Mouse (Mus musculus) mouse trophoblast stem cell (cell line): ENCODE results near the gene Yars.
"Not testable (repeated sequence)": the region's sequence is repeated elsewhere in the genome, so short reads cannot be mapped to it uniquely, and the experiment has no call there.

ENCODE experiments used
- in situ Hi-C, 2 experiments: fragments of 300-500 bp; cut with MseI, MboI; formaldehyde crosslinking; loops; 2 replicates in 1 of 2; 3 replicates in 1 of 2; pipeline ENCODE4 v1.15.1; 2025

The Yars gene

DNA sequence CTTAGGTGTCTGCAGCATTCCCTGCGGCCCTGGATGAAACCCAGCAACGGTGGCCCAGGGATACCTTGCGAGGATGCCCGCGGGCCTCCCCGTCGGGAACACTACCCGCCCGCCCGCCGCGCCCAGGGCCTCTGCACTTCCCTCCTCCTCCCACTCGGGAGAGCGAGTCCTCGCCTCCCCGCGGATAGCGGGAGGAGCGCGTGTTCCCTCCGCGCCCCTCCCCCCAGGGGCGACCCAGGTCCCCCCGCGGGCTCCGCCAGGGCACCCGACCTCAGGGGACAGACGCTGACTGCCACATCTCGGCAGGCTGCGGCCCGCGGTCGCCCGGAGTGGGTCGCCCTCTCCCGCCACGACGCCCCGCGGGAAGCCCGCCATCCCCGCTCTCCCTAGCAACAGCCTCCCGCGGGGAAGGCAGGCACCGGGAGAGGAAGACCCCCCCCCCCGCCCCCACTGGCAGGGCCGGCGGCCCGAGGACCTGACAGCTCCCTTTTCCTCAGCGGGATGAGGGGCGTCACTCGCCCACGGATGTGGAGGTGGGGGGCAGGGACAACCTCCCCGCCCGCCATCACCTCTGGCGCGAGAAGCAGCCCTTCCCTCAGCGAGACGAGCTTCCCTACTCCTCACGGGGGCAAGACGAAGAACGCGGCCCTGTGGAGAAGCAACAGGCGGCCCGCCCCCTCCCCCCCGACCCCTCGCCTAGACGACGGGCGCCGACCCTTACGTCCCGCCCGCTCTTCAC, 588 bp upstream of the Yars start:
- in situ Hi-C loops, result no loop called here

DNA sequence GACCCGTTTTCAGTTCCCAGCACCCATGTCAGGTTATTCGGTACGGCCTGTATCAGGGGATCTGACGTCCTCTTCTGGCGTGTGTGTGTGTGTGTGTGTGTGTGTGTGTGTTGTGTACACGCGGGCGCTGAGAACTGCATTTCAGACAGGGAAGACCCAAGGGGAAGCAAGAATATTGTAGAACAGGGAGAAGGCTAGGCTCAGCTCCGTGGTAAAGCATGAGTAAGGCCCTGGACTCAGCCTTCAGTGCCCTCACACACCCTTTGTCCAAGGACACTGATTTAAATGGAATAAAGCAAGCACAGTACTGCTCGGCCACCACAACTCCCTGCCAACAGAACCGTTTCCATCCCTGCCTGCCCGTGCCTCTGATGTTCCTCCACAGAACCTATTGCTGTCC, 978 bp downstream of the Yars start:
- in situ Hi-C loops, result no loop called here

DNA sequence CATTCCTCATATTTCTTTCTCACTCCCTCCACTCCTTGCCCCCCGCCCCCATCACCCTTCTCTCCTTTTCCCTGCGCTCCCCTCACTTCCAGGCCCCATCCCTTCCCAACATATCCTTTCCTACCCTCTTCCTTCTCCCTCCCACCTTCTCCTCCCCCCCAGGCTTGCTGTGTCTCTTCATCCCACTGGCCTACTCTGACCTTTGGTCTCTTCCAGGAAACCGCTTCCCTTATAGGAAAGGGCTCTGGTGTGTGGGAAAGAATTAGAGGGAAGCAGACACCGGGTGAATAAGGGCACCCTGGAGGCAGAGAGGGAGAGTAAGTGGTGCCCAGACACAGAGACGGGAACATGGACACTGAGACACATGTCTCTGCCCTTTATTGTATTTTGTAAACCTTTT, 2.1 kb downstream of the Yars start:
- in situ Hi-C loops, result no loop called here

DNA sequence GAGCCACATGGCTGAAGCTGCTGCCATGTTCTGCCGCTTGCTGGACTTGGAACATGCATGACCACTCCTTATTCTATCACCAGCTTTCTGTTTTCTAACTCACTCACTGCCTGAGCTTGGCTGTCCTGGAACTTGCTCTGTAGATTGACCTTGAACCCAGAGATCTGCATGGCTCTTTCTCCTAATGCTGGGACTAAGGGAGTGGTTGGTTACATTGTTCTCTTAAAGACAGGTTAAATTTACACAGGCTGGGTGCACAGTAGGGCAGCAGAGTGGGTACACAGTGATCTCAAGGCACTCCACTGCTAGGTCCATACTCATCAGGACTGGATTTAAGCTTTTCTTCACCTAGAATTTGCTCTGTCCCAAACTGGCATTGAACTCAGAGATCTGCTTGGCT, 4.7 kb downstream of the Yars start:
- in situ Hi-C loops, result no loop called here

DNA sequence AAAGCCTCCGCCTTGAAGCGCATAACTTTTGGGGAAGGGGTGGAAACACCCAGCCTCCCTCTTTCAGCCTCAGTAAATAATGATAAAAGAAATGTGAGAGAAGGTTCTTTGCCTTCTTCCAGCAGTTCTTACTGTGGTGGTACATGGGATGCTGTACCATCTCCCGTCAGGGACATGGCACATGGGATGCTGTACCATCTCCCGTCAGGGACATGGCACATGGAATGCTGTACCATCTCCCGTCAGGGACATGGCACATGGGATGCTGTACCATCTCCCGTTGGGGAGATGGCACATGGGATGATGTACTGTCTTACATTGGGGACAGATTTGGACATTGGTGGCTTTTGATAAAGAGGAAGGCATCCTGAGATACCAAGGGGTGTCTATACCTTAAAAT, 8.0 kb downstream of the Yars start:
- in situ Hi-C loops, result no loop called here

DNA sequence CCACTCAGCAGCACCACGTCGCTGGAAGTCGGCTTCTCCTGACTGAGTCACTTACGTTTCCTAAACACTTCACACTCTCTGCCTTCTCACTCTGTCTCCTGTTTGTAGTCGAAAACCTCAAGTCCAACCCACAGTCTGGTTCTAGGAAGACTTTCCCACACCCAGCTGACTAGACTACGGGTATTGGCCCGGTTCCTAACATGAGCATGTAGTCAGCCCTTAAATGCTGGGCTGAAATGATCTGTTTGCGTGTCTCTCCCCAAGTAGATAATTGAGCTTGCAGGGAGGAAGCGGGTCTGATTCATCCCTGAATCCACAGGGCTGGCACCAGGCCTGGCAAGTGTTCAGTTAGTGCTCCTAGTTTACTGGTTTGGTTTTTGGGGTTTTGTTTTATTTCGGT, 15.1 kb downstream of the Yars start:
- in situ Hi-C loops, result no loop called here

DNA sequence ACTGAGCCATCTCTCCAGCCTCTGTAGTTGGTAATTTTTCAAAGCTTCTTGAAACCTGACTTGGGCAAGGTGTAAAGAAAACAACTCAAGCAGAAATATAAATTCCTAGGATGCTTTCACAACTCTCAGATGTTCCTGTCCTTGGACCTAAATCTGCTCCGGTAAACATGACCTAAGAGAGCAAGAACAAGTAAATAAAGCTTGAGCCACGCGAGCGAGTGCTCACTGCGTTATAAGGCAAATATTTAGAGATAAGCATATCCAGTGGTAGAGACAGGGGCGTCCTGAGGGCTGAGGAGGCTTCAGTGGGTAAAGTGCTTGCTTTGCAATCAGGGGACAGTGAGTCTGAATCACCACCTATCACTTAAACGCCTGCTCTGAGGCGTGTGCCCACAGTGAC, 17.2 kb downstream of the Yars start:
- in situ Hi-C loops, result no loop called here

DNA sequence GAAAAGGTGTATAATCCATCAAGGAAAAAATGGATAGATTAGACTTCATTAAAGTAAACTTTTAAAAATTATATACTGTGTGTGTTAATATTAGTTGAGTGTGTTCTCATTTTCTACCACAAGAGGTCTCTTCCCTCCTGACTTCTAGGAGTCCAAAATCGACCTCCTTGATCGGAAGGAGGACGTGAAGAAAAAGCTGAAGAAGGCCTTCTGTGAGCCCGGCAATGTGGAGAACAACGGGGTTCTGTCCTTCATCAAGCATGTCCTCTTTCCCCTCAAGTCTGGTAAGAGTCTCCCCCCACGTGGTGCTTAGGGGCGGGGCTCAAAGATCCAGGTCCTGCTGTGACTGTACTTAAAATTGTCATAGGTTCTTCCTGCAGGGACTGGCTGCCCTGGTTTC, 19.9 kb downstream of the Yars start:
- in situ Hi-C loops, result no loop called here

DNA sequence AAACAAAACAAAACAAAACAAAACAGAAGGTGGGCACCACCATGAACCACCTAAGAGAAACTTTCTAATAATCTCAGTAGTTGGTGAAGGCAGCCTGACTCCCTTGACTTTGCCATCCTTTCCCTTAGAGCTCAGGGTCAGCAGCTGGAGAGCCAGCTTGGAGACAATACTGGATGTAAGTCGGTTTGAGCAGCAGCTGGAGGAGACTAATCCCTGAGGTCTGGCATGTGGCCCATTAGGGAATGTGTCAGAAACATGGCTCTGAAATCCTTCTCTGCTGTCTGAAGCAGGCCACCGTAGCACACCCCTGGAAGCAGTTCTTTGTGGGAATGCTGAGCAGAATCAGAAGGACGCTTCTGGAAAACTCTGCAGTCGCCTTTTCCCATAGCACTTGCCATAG, 21.9 kb downstream of the Yars start:
- in situ Hi-C loops, result no loop called here

DNA sequence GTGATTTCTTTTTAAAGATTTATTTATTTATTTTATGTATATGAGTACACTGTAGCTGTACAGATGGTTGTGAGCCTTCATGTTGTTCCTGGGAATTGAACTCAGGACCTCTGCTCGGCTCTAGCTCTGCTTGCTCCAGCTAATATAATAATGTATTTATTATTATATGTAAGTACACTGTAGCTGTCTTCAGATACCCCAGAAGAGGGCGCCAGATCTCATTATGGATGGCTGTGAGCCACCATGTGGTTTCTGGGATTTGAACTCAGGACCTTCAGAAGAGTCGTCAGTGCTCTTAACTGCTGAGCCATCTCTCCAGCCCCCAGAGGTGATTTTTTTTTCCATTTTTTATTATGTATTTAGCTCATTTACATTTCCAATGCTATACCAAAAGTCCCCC, 22.9 kb downstream of the Yars start:
- in situ Hi-C loops, result not testable (repeated sequence)

DNA sequence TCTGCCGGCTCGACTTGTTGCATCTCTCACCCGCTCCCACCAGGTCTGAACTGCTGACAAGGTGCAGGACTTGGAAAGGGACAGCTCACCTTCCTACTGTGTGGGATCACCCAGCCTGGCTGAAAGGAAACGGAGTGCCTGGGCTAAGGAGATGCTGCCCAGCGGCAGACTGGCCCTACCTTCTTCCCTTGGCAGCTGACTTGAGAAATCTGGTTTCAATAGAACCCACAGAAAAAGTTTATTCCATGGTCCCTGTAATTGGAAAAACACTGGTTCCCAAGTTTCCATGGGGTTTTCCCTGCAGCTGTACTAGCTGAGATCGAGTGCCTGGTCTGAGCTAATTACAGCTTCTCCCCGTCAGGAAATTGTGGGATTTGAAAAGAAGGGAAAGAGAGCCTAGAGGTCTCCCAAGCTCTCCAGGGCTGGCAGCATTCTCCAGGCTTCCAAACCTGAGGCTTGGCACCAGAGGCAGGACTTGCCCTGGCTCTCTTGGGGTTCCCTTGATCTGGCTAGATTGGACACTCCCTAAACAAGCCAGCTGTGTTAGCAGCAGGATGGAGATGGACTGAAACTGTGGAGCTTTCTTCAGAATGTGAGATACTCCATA, 29.1 kb downstream of the Yars start:
- in situ Hi-C loops, result loop anchor here (5.0 kb wide), 2 partner anchors 49 to 59 kb away; no protein-coding TSS in a partner anchor

DNA sequence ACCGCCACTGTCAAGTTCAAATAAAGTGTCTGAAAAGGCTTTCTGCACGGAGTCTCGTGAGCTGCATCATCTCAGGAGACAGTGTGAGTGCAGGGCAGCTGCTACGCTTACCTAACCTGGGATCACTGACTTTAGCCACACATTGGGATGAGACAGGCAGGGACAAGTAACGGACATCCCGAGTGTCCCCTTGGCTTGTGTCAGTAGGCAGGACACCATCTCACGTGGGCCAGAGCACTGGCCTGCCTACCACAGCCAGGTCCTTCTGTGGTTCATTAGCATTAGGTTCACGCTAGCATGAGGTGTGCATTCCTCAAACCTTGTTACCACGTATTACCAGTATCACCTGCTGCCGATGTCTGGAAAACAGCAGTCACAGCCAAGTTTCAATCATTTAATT, 29.6 kb downstream of the Yars start:
- in situ Hi-C loops, result loop anchor here (5.0 kb wide), 2 partner anchors 48 to 58 kb away; no protein-coding TSS in a partner anchor

DNA sequence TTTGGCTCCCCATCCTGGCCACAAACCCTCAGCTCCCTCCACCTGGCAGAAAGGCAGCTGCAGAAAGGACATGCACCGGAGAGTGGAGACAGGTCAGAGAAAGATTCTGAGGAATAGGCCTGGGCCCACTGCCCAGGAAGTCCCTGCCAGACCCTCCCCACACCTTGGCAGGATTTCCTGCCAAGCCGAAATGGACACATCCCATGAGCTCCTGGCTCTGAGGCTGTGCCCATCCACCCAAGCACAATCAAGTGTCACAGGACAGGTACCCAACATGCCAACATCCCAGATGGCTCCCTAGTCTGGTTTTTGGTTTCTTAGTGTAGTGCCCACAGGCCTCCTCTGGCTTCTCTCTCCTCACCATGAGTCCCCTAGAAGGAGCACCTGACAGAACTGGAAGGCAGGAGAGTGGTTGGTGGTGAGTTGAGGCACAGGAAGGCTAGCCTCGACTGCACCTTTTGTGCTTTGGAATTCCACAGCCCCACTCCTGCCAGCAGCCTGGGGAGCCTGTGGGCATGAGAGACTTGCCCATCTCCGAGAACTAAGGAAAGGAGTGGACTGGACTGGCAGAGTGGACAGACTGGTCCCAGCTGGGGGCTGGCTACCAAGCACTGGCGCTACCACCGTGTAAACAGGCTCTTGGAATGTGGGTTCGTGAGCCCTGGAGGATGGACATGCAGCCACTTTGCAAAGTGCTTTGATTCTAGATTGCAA, 31.0 kb downstream of the Yars start:
- in situ Hi-C loops, result no loop called here

DNA sequence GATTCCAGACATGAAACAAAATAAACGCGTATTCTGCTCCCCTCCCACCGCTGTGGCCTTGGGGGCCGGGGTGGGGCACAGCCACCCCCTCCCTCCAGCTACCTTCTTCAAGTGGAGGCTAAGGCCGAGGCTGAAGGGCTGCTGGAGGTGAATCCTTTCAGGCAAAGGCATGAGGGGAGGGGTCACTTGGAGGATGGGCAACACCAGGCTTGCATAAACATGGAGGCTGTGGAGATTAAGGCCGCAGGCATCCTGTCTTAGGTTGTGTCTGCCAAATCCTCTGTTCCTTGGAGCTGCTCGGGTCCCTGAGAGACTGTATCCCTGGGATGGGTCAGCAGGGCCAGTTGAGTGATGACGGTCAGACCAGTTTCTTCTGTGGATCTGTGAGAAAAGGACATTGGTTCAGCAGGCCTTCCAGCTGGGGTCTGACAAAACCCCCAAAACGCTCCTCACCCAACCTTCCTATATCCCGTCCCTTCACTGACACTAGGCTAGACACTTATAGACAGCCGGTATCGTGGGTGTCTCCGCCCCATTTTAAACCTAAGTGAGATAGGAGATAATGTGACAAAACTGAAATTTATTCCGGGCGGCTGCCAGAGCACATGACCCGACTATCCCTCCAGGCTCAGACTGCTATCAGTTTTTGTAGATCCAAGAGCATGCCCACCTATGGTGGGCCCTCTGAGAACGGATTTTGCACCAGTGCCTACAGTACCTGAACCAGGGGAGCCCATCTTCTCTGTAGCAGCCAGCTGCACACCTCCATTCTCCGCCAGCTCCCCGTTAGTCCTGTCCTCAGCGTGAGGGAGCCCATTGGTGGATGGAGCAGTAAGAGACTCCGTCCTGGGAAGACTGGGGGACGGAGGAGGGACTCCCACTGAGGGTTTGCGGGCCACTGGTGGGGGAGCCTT, 31.8 kb downstream of the Yars start:
- in situ Hi-C loops, result no loop called here

DNA sequence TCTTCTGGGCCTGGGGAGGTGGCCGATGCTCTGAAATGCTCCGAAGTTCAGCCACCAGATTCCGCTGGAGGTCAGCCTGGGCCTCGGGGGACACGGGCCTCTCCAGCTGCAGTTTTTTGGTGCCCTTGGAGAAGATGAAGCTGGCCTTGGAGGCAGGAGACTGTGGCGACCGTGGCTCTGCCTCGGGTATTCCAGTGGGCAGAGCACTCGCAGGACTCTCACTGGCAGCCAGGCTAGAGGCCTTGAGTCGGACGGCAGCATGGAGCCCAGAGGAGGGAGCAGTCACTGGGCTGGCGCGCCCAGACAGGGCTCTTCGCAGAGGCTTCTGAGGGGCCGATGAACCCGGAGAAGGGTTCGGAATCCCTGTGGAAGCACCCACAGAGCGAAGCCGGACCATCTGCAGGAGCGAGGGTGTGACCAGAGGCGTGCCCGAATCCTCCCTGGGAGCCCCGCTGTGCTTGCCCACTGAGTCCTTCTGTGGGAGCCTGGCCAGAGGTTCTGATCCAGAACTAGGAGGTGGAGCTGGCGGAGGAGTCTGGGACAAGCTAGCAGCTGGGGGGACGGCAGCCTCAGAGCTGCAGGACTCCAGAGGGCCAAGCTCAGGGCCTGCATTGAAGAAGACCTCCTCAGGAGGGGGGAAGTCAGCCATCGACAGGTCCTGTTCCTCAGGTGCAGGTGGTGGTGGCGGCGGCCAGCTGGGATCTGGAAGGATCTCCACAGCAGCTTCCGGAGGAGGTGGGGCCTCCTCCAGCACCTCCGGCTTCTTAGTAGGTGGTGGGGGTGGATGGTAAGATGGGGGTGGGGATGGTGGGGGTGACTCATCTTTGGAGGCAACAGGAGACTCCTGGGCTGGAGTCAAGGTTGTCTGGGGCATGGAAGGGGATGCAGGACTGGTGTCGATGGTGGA, 32.7 kb downstream of the Yars start:
- in situ Hi-C loops, result no loop called here

DNA sequence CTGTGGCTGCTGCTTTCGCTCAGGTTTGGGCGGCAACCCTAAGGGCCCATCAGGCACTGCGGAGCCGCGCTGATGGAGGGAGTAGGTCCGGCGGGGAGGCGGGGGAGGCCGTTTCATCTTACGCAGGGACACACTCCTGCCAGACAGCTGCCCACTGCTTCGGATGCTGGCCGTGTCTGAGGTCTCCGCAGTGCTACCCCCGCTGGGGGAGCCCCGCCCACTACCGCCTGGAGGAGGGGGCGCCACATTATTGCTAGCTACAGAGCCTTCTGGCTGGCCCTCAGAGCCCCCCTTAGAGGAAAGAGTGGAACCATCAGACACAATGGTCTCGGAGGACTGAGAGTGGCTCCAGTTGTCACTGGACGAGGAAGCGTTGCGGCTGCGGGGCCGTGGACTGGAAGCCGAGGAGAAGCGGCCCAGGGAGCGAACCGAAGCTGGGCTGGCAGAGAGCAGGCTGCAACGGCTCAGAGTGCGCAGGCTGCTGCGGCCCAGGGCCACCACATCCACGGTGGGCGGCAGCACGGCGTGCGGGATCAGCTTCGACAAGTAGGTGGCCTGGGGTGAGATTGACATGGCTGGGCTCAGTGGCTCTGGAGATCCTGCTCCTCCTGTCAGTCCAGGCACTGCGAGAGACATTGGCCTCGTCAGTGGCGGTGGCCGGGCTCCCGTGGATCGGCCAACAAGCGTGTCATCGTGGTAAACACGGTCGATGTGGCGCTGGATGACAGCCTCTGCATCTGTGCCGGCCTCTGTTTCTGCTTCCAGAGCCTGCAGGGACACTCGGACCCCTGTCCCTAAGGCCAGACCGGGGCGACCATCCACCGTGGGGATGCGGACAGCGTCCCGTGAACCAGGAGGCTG, 34.1 kb downstream of the Yars start:
- in situ Hi-C loops, result no loop called here

DNA sequence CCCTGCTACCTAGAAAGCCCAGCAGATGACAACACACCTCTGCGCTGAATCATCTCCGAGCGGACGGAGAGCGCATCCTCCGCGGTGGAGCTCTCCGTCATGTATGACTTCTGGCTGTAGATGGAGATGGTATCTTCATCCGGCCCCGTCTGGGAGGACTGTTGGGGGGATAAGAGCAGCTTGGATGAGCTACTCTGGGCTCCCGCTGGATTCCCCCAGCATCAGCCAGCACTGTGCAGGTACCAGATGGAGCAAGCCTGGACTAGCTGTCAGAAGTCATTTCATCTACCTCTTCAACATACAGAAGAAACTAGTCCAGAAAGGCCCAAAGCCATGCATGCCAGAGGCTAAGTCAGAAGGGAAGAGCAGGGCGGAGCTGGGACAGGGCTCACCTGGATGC, 35.8 kb downstream of the Yars start:
- in situ Hi-C loops, result no loop called here

DNA sequence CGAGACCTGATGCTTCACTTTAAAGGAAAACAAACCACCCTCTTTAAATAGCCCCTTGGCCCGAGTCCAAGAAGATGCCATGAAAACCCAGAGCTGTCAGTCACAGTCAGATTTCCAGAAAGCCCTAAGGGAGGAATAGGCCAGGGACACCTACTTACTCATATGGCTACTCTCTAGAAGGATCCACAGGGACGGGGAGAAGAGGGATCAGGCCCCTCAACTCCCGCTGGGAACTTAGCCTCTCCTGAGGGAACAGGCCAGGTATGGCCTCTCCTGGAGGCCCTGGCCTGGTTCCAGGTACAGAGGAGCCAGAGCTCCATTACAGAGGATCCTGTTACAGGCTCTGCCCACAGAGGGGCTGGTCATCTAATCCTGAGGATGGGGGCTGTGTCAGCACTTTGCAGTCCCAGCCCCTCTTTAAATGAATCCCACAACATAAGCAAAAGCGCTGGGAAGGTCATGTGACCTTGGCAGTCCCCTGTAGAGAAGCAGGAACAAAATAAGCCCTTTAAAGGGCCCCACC, 36.9 kb downstream of the Yars start:
- in situ Hi-C loops, result no loop called here

DNA sequence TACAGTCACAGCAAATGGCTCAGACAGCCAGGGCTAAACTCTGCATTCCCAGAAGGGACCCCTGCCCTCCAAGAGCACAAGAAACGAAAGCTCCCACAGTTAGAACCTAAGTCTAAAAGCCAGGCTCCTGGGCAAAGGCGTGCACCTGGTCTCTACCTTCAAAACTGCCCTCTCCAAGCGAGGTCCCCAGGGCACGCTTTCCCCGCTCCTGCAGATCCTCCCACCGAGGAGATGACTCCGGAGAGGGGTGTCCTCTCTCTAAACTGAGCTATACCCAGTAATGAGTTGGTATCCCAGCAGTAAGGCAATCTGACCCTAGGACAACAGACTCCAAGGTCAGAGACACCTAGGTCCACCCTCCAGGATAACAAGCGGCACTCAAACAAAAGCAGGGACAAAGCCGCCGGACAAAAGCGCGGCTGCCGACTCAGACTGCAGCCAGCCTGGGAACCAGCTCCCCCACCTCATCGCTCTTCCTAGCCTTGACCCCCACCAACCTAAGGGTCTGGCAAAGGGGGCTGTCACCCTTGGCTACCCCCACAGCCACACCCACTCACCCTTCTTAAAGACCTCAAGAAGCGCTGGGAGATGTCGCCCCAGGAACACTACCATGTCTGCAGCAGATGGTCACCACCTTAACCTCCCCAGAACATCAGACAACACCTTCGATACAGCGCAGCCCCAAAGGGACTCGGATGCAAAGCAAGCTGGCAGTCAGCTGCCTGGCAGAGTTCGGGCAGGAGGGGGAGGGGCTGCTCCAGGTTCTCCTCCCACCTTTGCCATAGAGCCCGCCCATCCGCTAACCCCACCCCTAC, 37.8 kb downstream of the Yars start:
- in situ Hi-C loops, result no loop called here
